Mouse (Mus musculus) naive thymus-derived CD4-positive, alpha-beta T cell, adult 2 months (primary cell): Measurements from ENCODE around the gene Grk5.
A peak's percentile ranks its signal among the peaks of the same experiment; 100 is the strongest.
"Not testable (repeated sequence)": the region's sequence is repeated elsewhere in the genome, so short reads cannot be mapped to it uniquely, and the experiment has no call there.

Experiments
- DNase-seq: peaks from one replicate; pipeline ENCODE4 v3.0.0-alpha.2; 2011; ENCODE audit warnings: low read depth

Grk5 gene

DNA sequence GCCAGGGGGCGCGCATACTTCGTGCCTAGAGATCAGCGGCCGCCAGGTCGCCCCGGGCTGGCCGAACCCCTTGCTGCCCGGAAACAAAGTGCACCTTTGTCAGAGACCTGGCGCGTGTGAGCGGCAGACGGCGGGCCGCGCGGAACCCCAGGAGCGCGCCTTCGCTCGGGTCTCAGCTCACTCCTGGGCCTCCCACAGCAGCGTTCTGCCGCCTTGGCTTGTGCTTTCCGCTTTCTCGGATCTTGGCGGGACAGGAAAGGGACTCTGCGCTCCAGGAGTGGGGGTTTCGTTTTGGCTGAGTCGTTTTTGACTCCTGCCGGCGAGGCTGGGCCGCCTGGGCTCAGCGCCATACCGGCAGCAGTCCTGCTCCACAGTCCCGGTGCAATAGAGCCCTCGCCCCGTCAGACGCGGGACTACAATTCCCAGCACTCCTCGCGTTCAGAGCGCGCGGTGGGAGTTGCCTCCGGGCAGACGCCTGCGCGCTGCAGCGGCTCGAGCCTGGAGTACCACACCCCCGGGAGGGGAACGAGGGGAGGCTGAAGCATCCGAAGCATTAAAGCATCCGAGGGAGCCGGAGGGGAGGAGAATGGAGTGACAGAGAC lies at the start of gene Grk5:
Gene Grk5, plus strand, starts transcription at position 36 of the 602 bp plus-strand sequence.
- peak; percentile 95 for DNase-seq

DNA sequence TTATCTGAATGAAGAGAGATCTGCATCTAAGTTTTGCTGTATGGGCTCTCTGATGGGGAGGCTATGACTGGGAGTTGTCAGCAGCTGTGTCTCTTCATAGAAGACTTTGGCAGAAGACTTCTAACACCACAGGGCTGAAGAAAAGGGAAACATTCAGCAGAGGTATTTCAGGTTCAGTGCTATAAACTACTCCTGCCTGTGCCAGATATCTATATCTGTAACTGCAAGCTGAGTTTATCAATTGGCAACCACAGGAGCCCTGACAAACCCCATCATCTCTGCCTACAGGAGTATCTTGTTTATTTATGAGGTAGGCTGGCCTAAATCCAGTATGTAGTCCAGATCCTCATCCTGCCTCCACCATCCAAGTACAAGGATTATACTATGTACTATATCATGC lies 46.2 kb upstream of the Grk5 start:
- no peak for DNase-seq

GRCm38 (mm10) chr19:60845731-60846130 lies 43.8 kb upstream of the Grk5 start:
- no peak for DNase-seq

DNA sequence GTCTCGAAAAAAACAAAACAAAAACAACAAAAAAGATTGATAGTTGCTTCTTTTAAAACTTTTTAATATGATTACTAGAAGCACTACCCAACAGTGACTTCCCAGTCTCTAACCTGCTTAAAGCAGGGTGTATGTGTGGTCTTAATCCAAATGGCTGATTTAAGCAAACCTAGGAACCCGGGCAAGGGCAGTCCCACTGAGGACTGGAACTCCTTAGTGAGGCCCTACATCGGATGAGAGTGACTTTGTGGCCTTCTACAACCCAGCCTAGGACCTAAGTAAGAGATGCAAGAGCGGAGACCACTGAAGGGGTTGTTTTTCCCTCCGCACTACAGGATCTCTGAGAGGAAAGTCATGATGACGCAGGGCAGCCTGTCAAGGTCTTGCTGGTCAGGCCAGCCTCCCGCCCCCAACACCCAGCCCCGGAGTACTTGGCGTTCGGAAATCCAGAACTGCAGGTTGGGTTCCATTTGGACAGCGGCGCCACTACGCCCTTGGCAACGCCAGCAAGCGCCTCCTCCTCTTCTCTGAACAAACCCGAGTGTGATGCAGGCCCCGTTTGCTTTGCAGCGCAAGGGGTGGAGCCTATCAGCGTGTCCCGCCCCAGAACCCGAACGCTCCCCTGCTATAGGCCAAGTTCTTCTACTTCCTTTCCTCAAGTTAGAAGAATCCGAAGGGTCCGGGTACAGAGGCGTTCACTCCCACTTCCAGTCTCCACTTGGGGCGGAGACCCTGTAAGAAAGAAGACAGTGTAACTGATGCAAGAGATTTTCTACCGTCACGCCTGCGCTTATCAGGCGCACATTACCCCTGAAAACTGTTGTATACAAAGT lies 28.5 kb upstream of the Grk5 start, which contains the start of gene Sfxn4:
Gene Sfxn4, minus strand, starts transcription at position 612 of the 833 bp plus-strand sequence.
- DNase-seq: peak; percentile 93

GRCm38 (mm10) chr19:60866169-60866568 lies 23.4 kb upstream of the Grk5 start:
- DNase-seq: not testable (repeated sequence)

DNA sequence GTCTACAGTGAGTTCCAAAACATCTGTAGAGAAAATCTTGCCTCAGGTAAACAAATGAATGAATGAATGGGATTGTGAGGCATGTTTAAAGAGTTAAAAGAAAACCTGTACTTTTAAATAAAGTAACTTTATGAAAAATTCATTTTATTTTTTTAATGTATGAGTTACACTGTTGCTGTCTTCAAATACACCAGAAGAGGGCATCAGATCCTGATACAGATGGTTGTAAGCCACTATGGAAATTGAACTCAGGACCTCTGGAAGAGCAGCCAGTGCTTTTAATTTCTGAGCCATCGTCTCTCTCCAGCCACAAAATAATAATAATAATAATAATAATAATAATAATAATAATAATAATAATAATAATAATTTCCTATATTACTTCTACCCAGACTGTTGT lies 19.1 kb upstream of the Grk5 start:
- no peak for DNase-seq

GRCm38 (mm10) chr19:60871366-60871765 lies 18.2 kb upstream of the Grk5 start:
- no peak for DNase-seq

- no peak for DNase-seq
These were observed 17.3 kb upstream of the Grk5 start for GRCm38 (mm10) chr19:60872272-60872671.

GRCm38 (mm10) chr19:60873501-60873900 lies 16.0 kb upstream of the Grk5 start:
- DNase-seq: peak; percentile 37

- peak; percentile 97 for DNase-seq
These were observed 15.4 kb upstream of the Grk5 start, which contains the start of gene Prdx3 for GRCm38 (mm10) chr19:60874064-60874694. TSS of gene Prdx3 (minus strand) at chr19:60874556.

DNA sequence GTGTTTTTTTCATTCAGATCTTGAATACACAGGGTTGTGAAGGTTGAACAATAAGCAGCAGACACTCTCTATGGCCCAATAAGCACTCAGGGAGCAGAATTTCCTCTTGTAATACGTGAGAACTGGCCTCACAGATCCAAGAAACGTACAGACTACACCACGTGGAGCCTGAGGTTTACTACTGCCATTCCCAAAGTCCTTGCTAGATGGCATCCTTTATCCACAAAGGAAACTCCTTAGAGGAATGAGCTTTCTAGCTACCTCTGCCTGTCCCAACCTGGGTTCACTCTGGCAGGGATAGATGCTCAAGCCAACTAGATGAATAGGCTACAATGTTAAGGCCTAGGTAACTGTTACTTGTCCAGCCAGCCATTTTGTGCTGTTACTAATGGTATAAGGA lies 6.4 kb upstream of the Grk5 start:
- no peak for DNase-seq

- no peak for DNase-seq
These were observed 1.9 kb upstream of the Grk5 start for GRCm38 (mm10) chr19:60887637-60888036.

DNA sequence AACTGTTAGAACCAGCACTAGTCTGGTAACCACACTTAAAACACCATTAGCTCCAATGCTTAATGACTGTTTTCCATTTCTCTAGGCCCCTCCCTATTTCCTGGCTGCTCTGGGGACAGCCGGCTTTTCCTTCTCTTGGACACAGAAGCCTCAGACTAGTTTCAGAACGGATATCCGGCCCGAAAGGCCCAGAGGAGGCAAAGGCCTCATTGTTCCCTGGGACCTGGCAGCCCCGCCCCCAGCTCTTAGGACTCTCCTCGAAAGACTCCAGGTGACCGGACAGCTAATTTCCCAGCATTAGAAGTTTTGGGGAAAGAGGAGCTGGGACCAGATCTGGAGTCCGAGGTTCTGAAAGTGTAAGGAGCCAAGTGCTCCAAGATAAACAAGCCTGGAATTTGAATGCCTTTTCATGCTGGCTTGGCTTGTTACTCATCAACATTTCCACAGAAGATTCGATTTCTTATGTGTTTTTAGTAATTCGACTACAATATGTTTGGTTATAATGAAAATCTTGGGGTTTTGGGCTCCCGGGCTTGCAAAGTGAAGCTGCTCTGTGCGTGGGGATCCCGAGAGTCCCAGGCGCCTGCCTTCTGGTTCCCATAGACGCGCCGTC lies 342 bp upstream of the Grk5 start:
- no peak for DNase-seq

DNA sequence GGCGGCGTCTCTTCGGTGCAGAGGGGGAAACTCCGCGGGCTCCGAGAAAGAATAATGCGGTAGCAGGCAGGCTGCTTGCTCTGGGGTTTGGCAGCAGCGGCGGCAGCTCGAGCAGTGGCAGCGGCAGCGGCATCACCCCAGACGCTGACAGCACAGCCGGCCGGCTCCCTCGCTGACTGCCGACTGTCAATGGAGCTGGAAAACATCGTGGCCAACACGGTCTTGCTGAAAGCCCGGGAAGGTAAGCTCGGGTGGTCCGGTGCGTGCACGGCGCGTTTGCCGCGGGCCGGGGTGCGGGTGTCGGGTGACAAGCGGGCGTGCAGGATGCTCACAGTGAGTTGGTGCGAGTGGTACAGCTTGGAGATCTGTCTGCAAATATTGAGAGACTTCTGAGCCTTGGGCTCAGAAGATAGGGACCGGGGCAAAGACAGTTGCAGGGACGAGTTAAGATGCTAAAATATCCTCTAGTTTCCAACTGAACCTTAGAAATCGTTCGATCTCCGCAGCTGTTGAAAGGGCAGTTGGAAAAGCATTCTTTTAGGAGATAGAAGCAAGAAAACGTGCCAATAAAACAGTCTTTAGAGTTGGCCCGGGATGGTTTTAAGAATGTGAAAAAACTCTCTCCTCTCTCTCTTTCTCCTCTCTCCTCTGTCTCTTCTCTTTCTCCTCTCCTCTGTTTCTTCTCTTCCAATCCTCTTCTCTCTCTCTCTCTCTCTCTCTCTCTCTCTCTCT lies 1.0 kb downstream of the Grk5 start:
- DNase-seq: no peak

DNA sequence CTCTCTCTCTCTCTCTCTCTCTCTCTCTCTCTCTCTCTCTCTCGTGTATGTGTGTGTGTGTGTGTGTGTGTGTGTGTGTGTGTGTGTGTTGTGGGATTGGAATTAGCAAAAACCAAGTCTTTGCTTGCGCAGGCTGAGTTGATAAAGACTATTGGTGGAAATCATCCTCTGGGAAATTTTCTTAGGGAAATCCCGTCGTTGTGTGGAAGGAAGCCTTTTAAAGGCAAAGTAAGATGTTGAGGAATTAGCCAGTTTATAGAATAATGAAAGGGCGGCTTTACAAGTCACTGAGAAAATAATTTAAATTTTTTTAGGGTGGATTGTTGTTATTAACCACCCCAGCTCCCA lies 1.5 kb downstream of the Grk5 start:
- DNase-seq: no peak

GRCm38 (mm10) chr19:60891934-60892547 lies 2.5 kb downstream of the Grk5 start:
- DNase-seq: peak; percentile 86

GRCm38 (mm10) chr19:60895251-60895880 lies 5.8 kb downstream of the Grk5 start:
- no peak for DNase-seq

GRCm38 (mm10) chr19:60903139-60903538 lies 13.6 kb downstream of the Grk5 start:
- no peak for DNase-seq

- no peak for DNase-seq
These were observed 14.4 kb downstream of the Grk5 start for GRCm38 (mm10) chr19:60903971-60904370.

DNA sequence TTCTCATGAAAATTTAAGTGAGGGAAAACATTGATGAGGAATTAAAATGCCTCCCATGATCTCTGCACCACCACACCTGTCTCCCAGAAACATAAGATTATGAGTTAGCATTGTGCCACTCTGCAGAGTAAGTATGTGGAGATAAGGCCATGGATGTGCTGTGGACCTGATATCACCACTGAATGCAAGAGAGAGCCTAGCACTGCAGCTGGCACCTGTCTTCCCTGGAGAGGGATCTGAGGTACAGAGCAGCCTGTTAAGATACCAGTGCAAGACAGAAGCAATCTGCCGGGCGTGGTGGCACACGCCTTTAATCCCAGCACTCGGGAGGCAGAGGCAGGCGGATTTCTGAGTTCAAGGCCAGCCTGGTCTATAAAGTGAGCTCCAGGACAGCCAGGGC lies 15.9 kb downstream of the Grk5 start:
- no peak for DNase-seq

- no peak for DNase-seq
These were observed 20.8 kb downstream of the Grk5 start for GRCm38 (mm10) chr19:60910304-60910703.
